Mouse (Mus musculus): ENCODE measurements around the gene Dapp1.

- TF ChIP-seq POLR2A (IDR thresholded peaks at IDR 0.05; ENCODE audit: insufficient read length, low read depth), result no peak
- no peak for TF ChIP-seq TCF12 (IDR thresholded peaks at IDR 0.05; ENCODE audit: insufficient read depth, poor library complexity, severe bottlenecking)
- TF ChIP-seq SRF (IDR thresholded peaks at IDR 0.05; ENCODE audit: control insufficient read depth, insufficient read length, low read depth), result no peak
These were observed 34.5 kb downstream of the Dapp1 start for GRCm38 (mm10) chr3:137946827-137947226.

Data from myocyte (in vitro differentiated cells).